Mouse (Mus musculus) layer of hippocampus, adult 8-10 months (tissue): ENCODE data around the gene Gast. TPM values are rescaled to one million over a fixed set of nuclear protein-coding genes. Genes with fewer than 3 reads are reported as not detected.
"Not testable (repeated sequence)": the region's sequence is repeated elsewhere in the genome, so short reads cannot be mapped to it uniquely, and the experiment has no call there.

Experiments used
- DNase-seq, 2 experiments: peaks; one replicate each; pipeline ENCODE4 v3.0.0; 2022; ENCODE audit warnings: low spot score in 2 of 2
- total RNA-seq, 4 experiments: library from RNA; stranded (reverse); gene quantifications; 2 replicates each; pipeline ENCODE4 v1.2.4; 2022

The Gast gene
- total RNA-seq, 4 experiments from 2014 or later = not detected

- DNase-seq = not testable (repeated sequence)
Measured at GRCm38 (mm10) chr11:100320701-100321410, 13.4 kb upstream of the Gast start.

GRCm38 (mm10) chr11:100321479-100322305 is 12.5 kb upstream of the Gast start:
- DNase-seq = not testable (repeated sequence)

- no peak for DNase-seq
Measured at GRCm38 (mm10) chr11:100322591-100323258, 11.5 kb upstream of the Gast start.

GRCm38 (mm10) chr11:100323578-100323977 is 10.6 kb upstream of the Gast start:
- DNase-seq = peak in 1 of 2 experiments; percentile 61

GRCm38 (mm10) chr11:100325062-100325629 is 9.1 kb upstream of the Gast start:
- DNase-seq = no peak

- DNase-seq = peak in 1 of 2 experiments; percentile 35
Measured at GRCm38 (mm10) chr11:100327316-100327715, 6.9 kb upstream of the Gast start.

GRCm38 (mm10) chr11:100327761-100328160 is 6.4 kb upstream of the Gast start:
- DNase-seq = no peak

- no peak for DNase-seq
Measured at GRCm38 (mm10) chr11:100330235-100330634, 4.0 kb upstream of the Gast start.

GRCm38 (mm10) chr11:100330816-100331375 is 3.3 kb upstream of the Gast start:
- DNase-seq = not testable (repeated sequence)

- DNase-seq = peak; percentile 71 to 72
Measured at GRCm38 (mm10) chr11:100332766-100333515, 1.3 kb upstream of the Gast start.

GRCm38 (mm10) chr11:100335731-100336130 is 1.5 kb downstream of the Gast start:
- DNase-seq = no peak

- no peak for DNase-seq
Measured at GRCm38 (mm10) chr11:100344269-100344668, 10.1 kb downstream of the Gast start.

GRCm38 (mm10) chr11:100352076-100352857 is 18.1 kb downstream of the Gast start:
- peak in 1 of 2 experiments; percentile 51 for DNase-seq

GRCm38 (mm10) chr11:100355151-100355951 is 21.1 kb downstream of the Gast start:
- DNase-seq = peak in 1 of 2 experiments; percentile 55

GRCm38 (mm10) chr11:100355972-100356818 is 22.0 kb downstream of the Gast start, which contains the start of gene Hap1:
TSS of gene Hap1 (minus strand) at chr11:100356128.
- DNase-seq = peak in 1 of 2 experiments; percentile 71

GRCm38 (mm10) chr11:100356819-100357211 is 22.6 kb downstream of the Gast start:
- no peak for DNase-seq

GRCm38 (mm10) chr11:100357408-100357807 is 23.2 kb downstream of the Gast start:
- DNase-seq = no peak

GRCm38 (mm10) chr11:100360175-100360574 is 26.0 kb downstream of the Gast start:
- no peak for DNase-seq
